Mouse (Mus musculus): ENCODE results near the gene Rassf1. TPM values are rescaled to one million over a fixed set of nuclear protein-coding genes. Genes with fewer than 3 reads are reported as not detected.
"Not testable (repeated sequence)": the region's sequence is repeated elsewhere in the genome, so short reads cannot be mapped to it uniquely, and the experiment has no call there.

The Rassf1 gene
- total RNA-seq, 2 experiments from 2014 or later: 15.1 TPM

GRCm38 (mm10) chr9:107556346-107556745, 5.0 kb downstream of the Rassf1 start:
- DNase-seq: no peak

GRCm38 (mm10) chr9:107563029-107563581, 11.8 kb downstream of the Rassf1 start, which contains the start of gene Tusc2:
Gene Tusc2 (plus strand): TSS chr9:107563255.
- DNase-seq: peak; percentile 97 to 98

GRCm38 (mm10) chr9:107565556-107565955, 14.2 kb downstream of the Rassf1 start:
- not testable (repeated sequence) for DNase-seq

- DNase-seq: peak; percentile 86 to 93
Observed at GRCm38 (mm10) chr9:107566041-107566709, 14.8 kb downstream of the Rassf1 start.

- peak; percentile 71 to 91 for DNase-seq
Observed at GRCm38 (mm10) chr9:107566855-107567254, 15.5 kb downstream of the Rassf1 start.

GRCm38 (mm10) chr9:107567702-107568319, 16.5 kb downstream of the Rassf1 start, which contains the start of gene Hyal2:
Gene Hyal2 (plus strand): TSS chr9:107567945.
- DNase-seq: peak in 1 of 2 experiments; percentile 77

- DNase-seq: peak; percentile 91 to 92
Observed at GRCm38 (mm10) chr9:107568331-107569261, 17.2 kb downstream of the Rassf1 start.

- DNase-seq: no peak
Observed at GRCm38 (mm10) chr9:107569270-107569669, 17.9 kb downstream of the Rassf1 start.

- DNase-seq: no peak
Observed at GRCm38 (mm10) chr9:107570016-107570415, 18.7 kb downstream of the Rassf1 start.

GRCm38 (mm10) chr9:107570845-107571244, 19.5 kb downstream of the Rassf1 start:
- DNase-seq: no peak

- DNase-seq: peak in 1 of 2 experiments; percentile 78
Observed at GRCm38 (mm10) chr9:107571534-107572326, 20.4 kb downstream of the Rassf1 start.

GRCm38 (mm10) chr9:107572327-107572662, 20.9 kb downstream of the Rassf1 start:
- DNase-seq: no peak

- not testable (repeated sequence) for DNase-seq
Observed at GRCm38 (mm10) chr9:107573774-107574173, 22.4 kb downstream of the Rassf1 start.

- DNase-seq: no peak
Observed at GRCm38 (mm10) chr9:107575579-107576356, 24.4 kb downstream of the Rassf1 start.

- DNase-seq: peak; percentile 88 to 89
Observed at GRCm38 (mm10) chr9:107576357-107577107, 25.2 kb downstream of the Rassf1 start, which contains the start of gene Hyal1. Gene Hyal1 (plus strand): TSS chr9:107576927.

- DNase-seq: no peak
Observed at GRCm38 (mm10) chr9:107577871-107578270, 26.5 kb downstream of the Rassf1 start.

- DNase-seq: no peak
Observed at GRCm38 (mm10) chr9:107578587-107578986, 27.2 kb downstream of the Rassf1 start, which contains the start of gene Naa80. Gene Naa80 (plus strand): TSS chr9:107578887.

GRCm38 (mm10) chr9:107579023-107579900, 27.9 kb downstream of the Rassf1 start:
- DNase-seq: no peak
